Mouse (Mus musculus) forebrain, embryonic 10.5 days (tissue): ENCODE data around the gene Anapc15-ps. TPM values are rescaled to one million over a fixed set of nuclear protein-coding genes. Genes with fewer than 3 reads are reported as not detected.
"Not testable (repeated sequence)": the region's sequence is repeated elsewhere in the genome, so short reads cannot be mapped to it uniquely, and the experiment has no call there.

Experiments used
- DNase-seq: peaks from one replicate; pipeline ENCODE4 v3.0.0-alpha.2; 2017; ENCODE audit warnings: low spot score; ENCODE audit errors: extremely low spot score
- H3K27ac ChIP-seq: fragments of 300-500 bp; sonication (generic); 2 replicates; pipeline ENCODE4 v1.5.1; 2016; ENCODE audit warnings: mild to moderate bottlenecking
- H3K27me3 ChIP-seq: fragments of 300-500 bp; sonication (generic); 2 replicates; pipeline ENCODE4 v1.6.1; 2016; ENCODE audit warnings: mild to moderate bottlenecking; ENCODE audit not compliant: poor library complexity, severe bottlenecking
- H3K36me3 ChIP-seq: fragments of 300-500 bp; sonication (generic); replicated peaks from 2 replicates; pipeline ENCODE4 v1.6.1; 2016; ENCODE audit warnings: mild to moderate bottlenecking, moderate library complexity
- H3K4me1 ChIP-seq: fragments of 300-500 bp; sonication (generic); 2 replicates; pipeline ENCODE4 v1.6.1; 2016
- H3K4me3 ChIP-seq: fragments of 300-500 bp; sonication (generic); 2 replicates; pipeline ENCODE4 v1.5.1; 2016; ENCODE audit warnings: mild to moderate bottlenecking, moderate library complexity
- H3K9me3 ChIP-seq: fragments of 300-500 bp; sonication (generic); 2 replicates; pipeline ENCODE4 v1.6.1; 2016; ENCODE audit warnings: mild to moderate bottlenecking, moderate library complexity
- WGBS: fragments of 180-500 bp; shearing (Covaris S2); methylation state at CpG from one replicate; pipeline ENCODE4 v1.1.7; 2016; 5-methylcytosine and 5-hydroxymethylcytosine counted together
- polyA plus RNA-seq: library from polyadenylated mRNA; unstranded; fragments of >200 nt; fragmentation: Nextera tagmentation; extraction: Ambion mirVana; gene quantifications from 2 replicates; pipeline ENCODE4 v1.2.1, GENCODE M21; 2016

Anapc15-ps gene
- polyA plus RNA-seq, 1 experiment from 2014 or later, result not detected

- H3K27ac ChIP-seq, result peak overlapping the region; percentile 71
- H3K4me3 ChIP-seq, result no peak overlapping the region
- DNase-seq, result no peak
- peaks cover 4% of the 10 kb centered on the region; the same call in 1 of the 2 replicates for H3K4me1 ChIP-seq
- WGBS, result 88% methylated on average over 9 of the region's 9 CpGs
- no peaks in the 10 kb centered on the region for H3K36me3 ChIP-seq
- no peaks in the 10 kb centered on the region for H3K9me3 ChIP-seq
- no peaks in the 10 kb centered on the region for H3K27me3 ChIP-seq
Measured at GRCm38 (mm10) chr10:95634261-95634660, 39.0 kb downstream of the Anapc15-ps start.

- peak overlapping the region; percentile 37; the same call in 1 of the 2 replicates for H3K27ac ChIP-seq
- no peak for DNase-seq
- no peak overlapping the region for H3K4me3 ChIP-seq
- WGBS, result 74% methylated on average over 2 of the region's 2 CpGs
- H3K4me1 ChIP-seq, result peaks cover 7% of the 10 kb centered on the region; the same call in 1 of the 2 replicates
- no peaks in the 10 kb centered on the region for H3K9me3 ChIP-seq
- no peaks in the 10 kb centered on the region for H3K27me3 ChIP-seq
- no peaks in the 10 kb centered on the region for H3K36me3 ChIP-seq
Measured at GRCm38 (mm10) chr10:95631568-95631967, 41.7 kb downstream of the Anapc15-ps start.

GRCm38 (mm10) chr10:95630726-95631345, 42.4 kb downstream of the Anapc15-ps start:
- no peaks in the 10 kb centered on the region for H3K36me3 ChIP-seq
- peak overlapping the region; percentile 37 for H3K27ac ChIP-seq

GRCm38 (mm10) chr10:95630166-95630565, 43.1 kb downstream of the Anapc15-ps start:
- not testable (repeated sequence) for H3K27me3 ChIP-seq, H3K36me3 ChIP-seq, DNase-seq, H3K9me3 ChIP-seq, H3K4me1 ChIP-seq, H3K4me3 ChIP-seq
- WGBS, result 80% methylated on average over 4 of the region's 4 CpGs
- H3K27ac ChIP-seq, result peak overlapping the region; percentile 72

More at GRCm38 (mm10) chr10:95630726-95631345, 42.4 kb downstream of the Anapc15-ps start:
- no peaks in the 10 kb centered on the region for H3K27me3 ChIP-seq
- H3K9me3 ChIP-seq, result no peaks in the 10 kb centered on the region
- WGBS, result 94% methylated on average over 10 of the region's 10 CpGs
- no peak overlapping the region for H3K4me3 ChIP-seq
- DNase-seq, result no peak
- peaks cover 7% of the 10 kb centered on the region; the same call in 1 of the 2 replicates for H3K4me1 ChIP-seq

GRCm38 (mm10) chr10:95628338-95628737, 44.9 kb downstream of the Anapc15-ps start:
- Histone ChIP-seq H3K9me3 (no peaks in the 10 kb centered on the region), H3K27ac (no peak overlapping the region), H3K36me3 (no peaks in the 10 kb centered on the region), H3K27me3 (no peaks in the 10 kb centered on the region), H3K4me3 (no peak overlapping the region), H3K4me1 (peaks cover 17% of the 10 kb centered on the region)
- DNase-seq, result no peak
- 70% methylated on average over 2 of the region's 2 CpGs for WGBS

- Histone ChIP-seq H3K36me3 (no peaks in the 10 kb centered on the region), H3K4me1 (peaks cover 23% of the 10 kb centered on the region), H3K27me3 (no peaks in the 10 kb centered on the region), H3K27ac (no peak overlapping the region), H3K9me3 (no peaks in the 10 kb centered on the region), H3K4me3 (no peak overlapping the region)
- no peak for DNase-seq
- 91% methylated on average over 6 of the region's 6 CpGs for WGBS
Measured at GRCm38 (mm10) chr10:95627381-95627780, 45.9 kb downstream of the Anapc15-ps start.

- Histone ChIP-seq H3K27ac (no peak overlapping the region), H3K4me1 (peaks cover 25% of the 10 kb centered on the region), H3K27me3 (no peaks in the 10 kb centered on the region), H3K4me3 (no peak overlapping the region), H3K36me3 (no peaks in the 10 kb centered on the region), H3K9me3 (no peaks in the 10 kb centered on the region)
- DNase-seq, result no peak
- 86% methylated on average over 6 of the region's 6 CpGs for WGBS
Measured at GRCm38 (mm10) chr10:95625300-95625699, 48.0 kb downstream of the Anapc15-ps start.

GRCm38 (mm10) chr10:95624007-95624406, 49.2 kb downstream of the Anapc15-ps start:
- Histone ChIP-seq H3K27me3 (no peaks in the 10 kb centered on the region), H3K4me1 (peaks cover 29% of the 10 kb centered on the region), H3K27ac (peak overlapping the region; percentile 17; the same call in 1 of the 2 replicates), H3K4me3 (no peak overlapping the region), H3K36me3 (no peaks in the 10 kb centered on the region), H3K9me3 (no peaks in the 10 kb centered on the region)
- no peak for DNase-seq
- 46% methylated on average over 5 of the region's 5 CpGs for WGBS

GRCm38 (mm10) chr10:95623518-95623905, 49.7 kb downstream of the Anapc15-ps start:
- WGBS, result 59% methylated on average over 4 of the region's 4 CpGs
- Histone ChIP-seq H3K27ac (peak overlapping the region; percentile 17; the same call in 1 of the 2 replicates), H3K36me3 (no peaks in the 10 kb centered on the region), H3K4me3 (no peak overlapping the region), H3K4me1 (peaks cover 29% of the 10 kb centered on the region), H3K27me3 (0 out of 2 replicates have a peak, but pooled peaks cover 3% of the 10 kb centered on the region), H3K9me3 (no peaks in the 10 kb centered on the region)
- DNase-seq, result no peak

Other genes starting within 250 kb of the Anapc15-ps start
- gene Mrpl42, start 171.5 kb downstream of the Anapc15-ps start, polyA plus RNA-seq, result 381 and 393 TPM in 2 replicates
- 460 and 496 TPM in 2 replicates for gene Ube2n, start 158.3 kb downstream of the Anapc15-ps start, polyA plus RNA-seq
- 76.9 and 82.3 TPM in 2 replicates for gene Nudt4, start 109.3 kb downstream of the Anapc15-ps start, polyA plus RNA-seq
- not detected in 2 replicates for gene Gm33543, start 169.5 kb upstream of the Anapc15-ps start, polyA plus RNA-seq